Mouse (Mus musculus) C2C12 (cell line): ENCODE results near the gene Iqch.

Source experiments
- CTCF ChIP-seq: IDR thresholded peaks from one replicate; pipeline ENCODE4 v1.5.1; 2011; ENCODE audit not compliant: control insufficient read depth, insufficient read depth, insufficient read length
- USF1 ChIP-seq: IDR thresholded peaks from one replicate; pipeline ENCODE4 v1.6.1; 2011; ENCODE audit warnings: low read depth, mild to moderate bottlenecking, control low read depth, moderate library complexity

DNA sequence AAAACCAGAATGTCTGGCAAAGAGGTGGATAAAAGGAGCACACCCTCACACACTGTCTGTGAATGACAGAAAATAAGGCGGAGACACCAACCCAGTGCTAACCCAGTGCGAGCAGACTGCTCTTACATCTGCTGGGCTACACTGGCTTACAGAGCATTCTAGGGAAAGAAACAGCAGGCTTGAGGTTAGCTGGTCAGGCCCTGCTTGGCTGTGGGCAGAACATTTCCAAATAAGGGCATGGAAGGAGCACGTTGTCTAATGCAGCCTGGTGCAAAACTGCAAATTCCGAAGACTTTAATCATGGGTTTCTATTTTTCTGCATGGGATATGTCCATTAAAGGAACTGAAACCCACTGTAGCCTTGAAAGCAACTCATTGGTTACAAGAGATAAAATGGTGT is 64.8 kb downstream of the Iqch start:
- TF ChIP-seq CTCF, result no peak
- no peak for TF ChIP-seq USF1
